Mouse (Mus musculus) hindbrain, postnatal 0 days (tissue): ENCODE results near the gene Fry. TPM values are rescaled to one million over a fixed set of nuclear protein-coding genes. Genes with fewer than 3 reads are reported as not detected.

ENCODE experiments used
- ATAC-seq: fragments of 200-750 bp; cut with Nextera tagmentation; 2 replicates; pipeline ENCODE4 v1.8.0; 2017; ENCODE audit warnings: mild to moderate bottlenecking, moderate TSS enrichment, moderate library complexity
- DNase-seq: peaks from one replicate; pipeline ENCODE4 v3.0.0-alpha.2; 2015; ENCODE audit warnings: low spot score
- H3K27ac ChIP-seq: fragments of 300-500 bp; sonication (generic); 2 replicates; pipeline ENCODE4 v1.5.1; 2014; ENCODE audit warnings: mild to moderate bottlenecking
- H3K27me3 ChIP-seq: fragments of 300-500 bp; sonication (generic); 2 replicates; pipeline ENCODE4 v1.6.1; 2014; ENCODE audit warnings: low read length, mixed read lengths; ENCODE audit not compliant: insufficient read depth
- H3K36me3 ChIP-seq: fragments of 300-500 bp; sonication (generic); 2 replicates; pipeline ENCODE4 v1.6.1; 2014; ENCODE audit warnings: low read length, mixed read lengths; ENCODE audit not compliant: insufficient read depth
- H3K4me1 ChIP-seq: fragments of 300-500 bp; sonication (generic); 2 replicates; pipeline ENCODE4 v1.6.1; 2014; ENCODE audit warnings: antibody characterized with exemption, low read length, mixed read lengths; ENCODE audit not compliant: insufficient read depth
- H3K4me2 ChIP-seq: fragments of 300-500 bp; sonication (generic); 2 replicates; pipeline ENCODE4 v1.6.1; 2014; ENCODE audit warnings: low read depth, mild to moderate bottlenecking, low read length, moderate library complexity, mixed read lengths
- H3K4me3 ChIP-seq: fragments of 300-500 bp; sonication (generic); 2 replicates; pipeline ENCODE4 v1.5.1; 2014; ENCODE audit warnings: low read length
- H3K9ac ChIP-seq: fragments of 300-500 bp; sonication (generic); replicated peaks from 2 replicates; pipeline ENCODE4 v1.6.1; 2014; ENCODE audit warnings: mild to moderate bottlenecking, low read length, moderate library complexity, mixed read lengths
- H3K9me3 ChIP-seq: fragments of 300-500 bp; sonication (generic); 2 replicates; pipeline ENCODE4 v1.6.1; 2016; ENCODE audit warnings: low read length, mixed read lengths
- CTCF ChIP-seq: IDR thresholded peaks from 2 replicates; pipeline ENCODE4 v1.5.1; 2016; ENCODE audit warnings: antibody characterized with exemption, control low read depth, low read depth
- WGBS: fragments of 180-500 bp; shearing (Covaris S2); extraction: QIAGEN DNeasy Blood & Tissue Kit; methylation state at CpG from one replicate; pipeline ENCODE4 v1.1.7; 2014; 5-methylcytosine and 5-hydroxymethylcytosine counted together
- polyA plus RNA-seq: library from polyadenylated mRNA; unstranded; fragments of >200 nt; fragmentation: Nextera tagmentation; extraction: Ambion mirVana; gene quantifications from 2 replicates; pipeline ENCODE4 v1.2.1, GENCODE M21; 2015
- total RNA-seq: library from RNA; depleted of rRNA; stranded (reverse); fragments of >200 nt; gene quantifications from 2 replicates; pipeline ENCODE4 v1.2.3, GENCODE M21; 2014

Gene Fry
- total and polyA plus RNA-seq, 2 experiments from 2014 or later, result 47.7 to 122 TPM

DNA sequence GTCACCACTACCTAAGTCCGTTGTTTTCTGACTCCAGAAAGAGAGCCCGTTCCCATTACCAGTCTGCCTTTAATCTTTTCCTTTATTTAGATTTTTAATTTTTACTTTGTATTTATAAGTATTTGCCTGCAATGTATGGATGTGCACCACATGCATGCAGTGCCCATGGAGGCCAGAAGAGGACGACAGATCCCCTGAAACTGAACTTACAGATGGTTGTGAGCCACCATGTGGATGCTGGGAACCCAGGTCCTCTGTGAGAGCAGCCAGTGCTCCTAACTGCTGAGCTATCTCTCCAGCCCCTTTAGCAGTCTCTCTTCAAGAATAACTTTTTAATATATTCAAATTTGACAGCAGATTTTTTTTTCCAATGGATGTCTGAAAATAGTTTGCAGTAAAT lies 223.7 kb downstream of the Fry start:
- 90% methylated on average over 3 of the region's 3 CpGs for WGBS
- Histone ChIP-seq H3K36me3 (peaks cover 17% of the 10 kb centered on the region; the same call in 1 of the 2 replicates), H3K4me2 (no peak overlapping the region), H3K9ac (no peak overlapping the region), H3K9me3 (no peaks in the 10 kb centered on the region), H3K4me3 (no peak overlapping the region), H3K27me3 (no peaks in the 10 kb centered on the region), H3K4me1 (no peaks in the 10 kb centered on the region), H3K27ac (no peak overlapping the region)
- no peak for ATAC-seq
- TF ChIP-seq CTCF, result peak; percentile 47
- no peak for DNase-seq

DNA sequence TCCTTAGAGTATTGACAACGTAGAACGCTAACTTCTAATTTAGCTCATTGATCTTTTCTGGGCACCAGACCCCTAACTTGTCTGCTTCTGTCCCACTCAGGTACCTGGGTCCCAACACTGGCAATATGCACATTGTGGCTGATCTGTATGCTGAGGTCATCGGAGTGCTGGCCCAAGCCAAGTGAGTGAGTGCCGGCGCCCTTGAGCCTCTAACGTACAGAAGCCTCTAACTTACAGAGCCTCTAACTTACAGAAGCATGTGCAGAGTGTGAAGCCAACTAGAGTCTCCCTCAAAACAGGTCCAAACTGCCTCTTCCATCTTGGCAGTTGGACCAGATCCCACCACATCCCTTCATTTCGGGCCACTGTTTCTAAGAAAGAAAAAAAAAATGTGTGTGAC lies 227.5 kb downstream of the Fry start:
- no peaks in the 10 kb centered on the region for H3K9me3 ChIP-seq
- WGBS, result 86% methylated on average over 7 of the region's 7 CpGs
- H3K4me1 ChIP-seq, result no peaks in the 10 kb centered on the region
- no peak for TF ChIP-seq CTCF
- DNase-seq (no peak), ATAC-seq (no peak)
- H3K27me3 ChIP-seq, result no peaks in the 10 kb centered on the region
- H3K4me2 ChIP-seq, result no peak overlapping the region
- H3K4me3 ChIP-seq, result no peak overlapping the region
- H3K36me3 ChIP-seq, result peaks cover 24% of the 10 kb centered on the region; the same call in 1 of the 2 replicates
- H3K27ac ChIP-seq, result 0 out of 2 replicates have a peak overlapping the region, but pooled peaks have one; percentile 11
- no peak overlapping the region for H3K9ac ChIP-seq

DNA sequence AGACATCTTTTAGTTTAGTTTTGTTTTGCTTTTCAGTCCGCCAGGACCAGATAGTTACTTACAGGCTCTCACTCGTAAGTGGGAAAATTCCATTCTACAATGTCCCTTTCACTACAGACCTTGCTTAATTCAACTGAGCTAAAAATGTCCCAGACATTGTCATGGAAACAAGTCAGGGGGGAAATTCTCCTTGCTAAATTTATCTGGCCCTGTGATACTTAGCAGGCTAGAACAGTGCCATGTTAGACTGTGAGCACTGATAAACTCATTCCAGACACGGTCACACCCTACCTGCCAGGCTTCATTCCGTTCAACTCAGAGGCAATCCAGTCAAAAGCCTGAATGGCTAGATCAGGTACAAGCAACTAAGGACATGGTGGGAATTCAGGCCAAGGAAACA lies 227.9 kb downstream of the Fry start:
- H3K9ac ChIP-seq, result no peak overlapping the region
- WGBS, result 71% methylated on average over 4 of the region's 4 CpGs
- no peaks in the 10 kb centered on the region for H3K9me3 ChIP-seq
- TF ChIP-seq CTCF, result no peak
- no peak overlapping the region for H3K4me3 ChIP-seq
- no peaks in the 10 kb centered on the region for H3K4me1 ChIP-seq
- H3K36me3 ChIP-seq, result peaks cover 24% of the 10 kb centered on the region; the same call in 1 of the 2 replicates
- no peaks in the 10 kb centered on the region for H3K27me3 ChIP-seq
- DNase-seq, result peak; percentile 17
- no peak for ATAC-seq
- H3K4me2 ChIP-seq, result no peak overlapping the region
- H3K27ac ChIP-seq, result 0 out of 2 replicates have a peak overlapping the region, but pooled peaks have one; percentile 11

GRCm38 (mm10) chr5:150347845-150348244 lies 229.4 kb downstream of the Fry start:
- H3K27ac ChIP-seq, result no peak overlapping the region
- H3K9me3 ChIP-seq, result no peaks in the 10 kb centered on the region
- DNase-seq (no peak), ATAC-seq (no peak)
- H3K4me1 ChIP-seq, result no peaks in the 10 kb centered on the region
- no peak overlapping the region for H3K4me2 ChIP-seq
- TF ChIP-seq CTCF, result peak; percentile 42; the same call in 1 of the 2 replicates
- H3K36me3 ChIP-seq, result peaks cover 24% of the 10 kb centered on the region; the same call in 1 of the 2 replicates
- no peaks in the 10 kb centered on the region for H3K27me3 ChIP-seq
- 94% methylated on average over 2 of the region's 2 CpGs for WGBS
- no peak overlapping the region for H3K9ac ChIP-seq
- H3K4me3 ChIP-seq, result no peak overlapping the region

DNA sequence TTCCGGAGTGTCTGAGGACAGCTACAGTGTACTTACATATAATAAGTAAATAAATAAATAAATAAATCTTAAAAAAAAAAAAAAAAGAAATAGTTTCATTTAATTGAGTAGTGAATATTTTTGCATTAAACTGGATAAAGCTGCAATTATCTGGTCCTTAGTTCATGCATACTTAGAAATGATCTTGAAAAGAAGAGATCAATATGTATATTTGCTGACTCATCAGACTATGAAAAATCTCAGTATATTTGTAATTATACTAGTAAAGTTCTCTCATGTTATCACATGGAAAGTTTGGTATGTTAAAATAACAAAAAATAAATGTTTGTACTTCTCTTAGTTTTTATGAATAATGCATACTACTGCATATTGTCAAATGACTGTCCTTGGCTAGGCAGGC lies 229.9 kb downstream of the Fry start:
- WGBS, result no CpG with 5 or more reads among the region's 1 CpGs
- ATAC-seq (no peak), DNase-seq (no peak)
- Histone ChIP-seq H3K27ac (no peak overlapping the region), H3K4me2 (no peak overlapping the region), H3K36me3 (peaks cover 24% of the 10 kb centered on the region; the same call in 1 of the 2 replicates), H3K9ac (no peak overlapping the region), H3K9me3 (no peaks in the 10 kb centered on the region), H3K27me3 (no peaks in the 10 kb centered on the region), H3K4me1 (no peaks in the 10 kb centered on the region), H3K4me3 (no peak overlapping the region)
- TF ChIP-seq CTCF, result no peak

GRCm38 (mm10) chr5:150351191-150351590 lies 232.7 kb downstream of the Fry start:
- WGBS, result 85% methylated on average over 2 of the region's 2 CpGs
- Histone ChIP-seq H3K4me1 (no peaks in the 10 kb centered on the region), H3K27ac (no peak overlapping the region), H3K27me3 (no peaks in the 10 kb centered on the region), H3K4me3 (no peak overlapping the region), H3K4me2 (no peak overlapping the region), H3K9ac (no peak overlapping the region), H3K9me3 (no peaks in the 10 kb centered on the region), H3K36me3 (peaks cover 28% of the 10 kb centered on the region; the same call in 1 of the 2 replicates)
- DNase-seq, result no peak
- ATAC-seq, result no peak
- TF ChIP-seq CTCF, result no peak

DNA sequence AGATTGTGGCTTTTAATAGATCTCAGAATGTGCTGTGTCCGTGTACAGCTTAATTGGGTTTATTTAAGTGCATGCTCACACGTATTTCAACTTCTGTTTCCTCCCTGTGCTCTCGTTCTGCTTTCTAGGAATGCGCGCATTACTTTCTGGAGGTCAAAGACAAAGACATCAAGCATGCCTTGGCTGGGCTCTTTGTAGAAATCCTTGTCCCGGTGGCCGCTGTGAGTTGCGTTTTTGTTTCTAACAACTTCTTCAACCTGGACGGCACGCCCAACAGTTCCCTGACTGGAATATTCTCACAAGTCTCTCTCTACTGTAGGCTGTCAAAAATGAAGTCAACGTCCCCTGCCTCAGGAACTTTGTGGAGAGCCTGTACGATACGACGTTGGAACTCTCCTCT lies 240.2 kb downstream of the Fry start:
- WGBS, result 91% methylated on average over 14 of the region's 14 CpGs
- Histone ChIP-seq H3K4me1 (no peaks in the 10 kb centered on the region), H3K36me3 (peaks cover 33% of the 10 kb centered on the region), H3K9me3 (no peaks in the 10 kb centered on the region), H3K4me2 (no peak overlapping the region), H3K9ac (no peak overlapping the region), H3K4me3 (no peak overlapping the region), H3K27ac (no peak overlapping the region), H3K27me3 (no peaks in the 10 kb centered on the region)
- no peak for TF ChIP-seq CTCF
- no peak for DNase-seq
- no peak for ATAC-seq
